Mouse (Mus musculus) bone marrow, adult 2 months (tissue): Measurements from ENCODE around the gene Dlg2.

Experiments used
- CTCF ChIP-seq: fragments of 200-500 bp; IDR thresholded peaks from 2 replicates; pipeline ENCODE4 v1.5.1; 2011; ENCODE audit warnings: low read length, control low read depth; ENCODE audit not compliant: control insufficient read depth, insufficient read depth
- POLR2A ChIP-seq: fragments of 200-500 bp; IDR thresholded peaks from 2 replicates; pipeline ENCODE4 v1.6.1; 2011; ENCODE audit warnings: low read depth, mild to moderate bottlenecking, control low read depth, low read length, borderline replicate concordance; ENCODE audit not compliant: control insufficient read depth

DNA sequence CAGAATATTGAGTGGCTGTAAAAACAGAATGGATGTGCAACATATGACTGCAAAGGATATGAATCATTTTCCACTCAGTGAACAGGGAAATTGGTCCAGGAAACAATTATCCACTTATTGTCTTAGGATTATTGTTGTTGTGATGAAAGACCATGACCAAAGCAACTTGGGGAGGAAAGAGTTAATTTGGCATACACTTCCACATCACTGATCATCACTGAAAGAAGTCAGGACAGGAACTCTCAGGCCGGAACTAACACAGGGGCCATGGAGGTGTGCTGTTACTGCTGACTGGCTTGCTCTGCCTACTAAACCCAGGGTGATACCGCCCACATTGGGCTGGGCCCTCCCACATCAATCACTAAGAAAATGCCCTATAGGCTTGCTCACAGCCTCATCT is 1987.8 kb downstream of the Dlg2 start:
- TF ChIP-seq CTCF (no peak), POLR2A (no peak)
